Mouse (Mus musculus) kidney, postnatal 0 days (tissue): ENCODE measurements around the gene Hsh2d. TPM values are rescaled to one million over a fixed set of nuclear protein-coding genes. Genes with fewer than 3 reads are reported as not detected.

Source experiments
- ATAC-seq: fragments of 200-750 bp; cut with Nextera tagmentation; replicated peaks from 2 replicates; pipeline ENCODE4 v1.8.0; 2017; ENCODE audit warnings: low read depth, moderate number of reproducible peaks, moderate TSS enrichment, moderate library complexity; ENCODE audit not compliant: low FRiP score
- DNase-seq: peaks from one replicate; pipeline ENCODE4 v3.0.0-alpha.2; 2016; ENCODE audit warnings: low spot score
- H3K27ac ChIP-seq: fragments of 300-500 bp; sonication (generic); 2 replicates; pipeline ENCODE4 v1.5.1; 2014; ENCODE audit warnings: mild to moderate bottlenecking
- H3K27me3 ChIP-seq: fragments of 300-500 bp; sonication (generic); 2 replicates; pipeline ENCODE4 v1.6.1; 2014; ENCODE audit warnings: low read length, mixed read lengths; ENCODE audit not compliant: insufficient read depth
- H3K36me3 ChIP-seq: fragments of 300-500 bp; sonication (generic); 2 replicates; pipeline ENCODE4 v1.6.1; 2014; ENCODE audit warnings: low read length, mixed read lengths; ENCODE audit not compliant: insufficient read depth
- H3K4me1 ChIP-seq: fragments of 300-500 bp; sonication (generic); replicated peaks from 2 replicates; pipeline ENCODE4 v1.6.1; 2014; ENCODE audit warnings: antibody characterized with exemption, low read length, mixed read lengths; ENCODE audit not compliant: insufficient read depth
- H3K4me2 ChIP-seq: fragments of 300-500 bp; sonication (generic); 2 replicates; pipeline ENCODE4 v1.6.1; 2014; ENCODE audit warnings: mild to moderate bottlenecking, low read length, moderate library complexity, mixed read lengths
- H3K4me3 ChIP-seq: fragments of 300-500 bp; sonication (generic); replicated peaks from 2 replicates; pipeline ENCODE4 v1.5.1; 2014; ENCODE audit warnings: low read depth, low read length
- H3K9ac ChIP-seq: fragments of 300-500 bp; sonication (generic); 2 replicates; pipeline ENCODE4 v1.6.1; 2014; ENCODE audit warnings: low read depth, low read length
- H3K9me3 ChIP-seq: fragments of 300-500 bp; sonication (generic); replicated peaks from 2 replicates; pipeline ENCODE4 v1.6.1; 2016; ENCODE audit warnings: low read length, inconsistent platforms, mixed read lengths
- CTCF ChIP-seq: IDR thresholded peaks from 2 replicates; pipeline ENCODE4 v1.5.1; 2016; ENCODE audit warnings: antibody characterized with exemption, low read depth, mild to moderate bottlenecking, moderate library complexity
- WGBS: fragments of 180-500 bp; shearing (Covaris S2); extraction: QIAGEN DNeasy Blood & Tissue Kit; methylation state at CpG from one replicate; pipeline ENCODE4 v1.1.7; 2014; 5-methylcytosine and 5-hydroxymethylcytosine counted together
- polyA plus RNA-seq: library from polyadenylated mRNA; unstranded; fragments of >200 nt; fragmentation: Nextera tagmentation; extraction: Ambion mirVana; gene quantifications from 2 replicates; pipeline ENCODE4 v1.2.1, GENCODE M21; 2015

Gene Hsh2d
- polyA plus RNA-seq, 1 experiment from 2014 or later, result 0.24 TPM

GRCm38 (mm10) chr8:72210222-72210621 is 20.8 kb downstream of the Hsh2d start:
- no peak for ATAC-seq
- 77% methylated on average over 4 of the region's 4 CpGs for WGBS
- H3K4me1 ChIP-seq, result no peaks in the 10 kb centered on the region
- no peaks in the 10 kb centered on the region for H3K27me3 ChIP-seq
- DNase-seq, result no peak
- no peak overlapping the region for H3K9ac ChIP-seq
- no peak overlapping the region for H3K27ac ChIP-seq
- H3K36me3 ChIP-seq, result no peaks in the 10 kb centered on the region
- no peaks in the 10 kb centered on the region for H3K9me3 ChIP-seq
- no peak overlapping the region for H3K4me3 ChIP-seq
- TF ChIP-seq CTCF, result no peak
- H3K4me2 ChIP-seq, result no peak overlapping the region

- ATAC-seq, result no peak
- 72% methylated on average over 2 of the region's 2 CpGs for WGBS
These were observed 21.3 kb downstream of the Hsh2d start for GRCm38 (mm10) chr8:72210710-72211109.

GRCm38 (mm10) chr8:72211846-72212245 is 22.4 kb downstream of the Hsh2d start:
- TF ChIP-seq CTCF, result no peak
- H3K9ac ChIP-seq, result no peak overlapping the region

More at GRCm38 (mm10) chr8:72210710-72211109, 21.3 kb downstream of the Hsh2d start:
- H3K4me3 ChIP-seq, result no peak overlapping the region
- H3K27me3 ChIP-seq, result no peaks in the 10 kb centered on the region
- H3K9me3 ChIP-seq, result no peaks in the 10 kb centered on the region
- no peak overlapping the region for H3K9ac ChIP-seq
- no peak for DNase-seq
- no peak overlapping the region for H3K27ac ChIP-seq
- H3K4me2 ChIP-seq, result no peak overlapping the region
- no peaks in the 10 kb centered on the region for H3K36me3 ChIP-seq
- H3K4me1 ChIP-seq, result no peaks in the 10 kb centered on the region
- TF ChIP-seq CTCF, result no peak

GRCm38 (mm10) chr8:72212751-72213150 is 23.3 kb downstream of the Hsh2d start, which contains the start of gene Cib3:
Cib3 (minus strand) TSS chr8:72212837.
- no peaks in the 10 kb centered on the region for H3K4me1 ChIP-seq
- no peak within 1 kb of the TSS for H3K27ac ChIP-seq
- H3K27me3 ChIP-seq, result no peaks in the 10 kb centered on the region
- ATAC-seq (no peak), DNase-seq (no peak)
- 37% methylated on average over 4 of the region's 4 CpGs for WGBS
- H3K36me3 ChIP-seq, result no peaks in the 10 kb centered on the region
- H3K4me2 ChIP-seq, result no peak within 1 kb of the TSS
- TF ChIP-seq CTCF, result no peak
- no peak within 1 kb of the TSS for H3K9ac ChIP-seq
- H3K9me3 ChIP-seq, result no peaks in the 10 kb centered on the region
- no peak within 1 kb of the TSS for H3K4me3 ChIP-seq

More at GRCm38 (mm10) chr8:72211846-72212245, 22.4 kb downstream of the Hsh2d start:
- Histone ChIP-seq H3K4me2 (no peak overlapping the region), H3K36me3 (no peaks in the 10 kb centered on the region), H3K4me3 (no peak overlapping the region), H3K27me3 (no peaks in the 10 kb centered on the region), H3K4me1 (no peaks in the 10 kb centered on the region), H3K9me3 (no peaks in the 10 kb centered on the region), H3K27ac (no peak overlapping the region)
- 88% methylated on average over 1 of the region's 1 CpGs for WGBS
- ATAC-seq, result no peak
- DNase-seq, result no peak

DNA sequence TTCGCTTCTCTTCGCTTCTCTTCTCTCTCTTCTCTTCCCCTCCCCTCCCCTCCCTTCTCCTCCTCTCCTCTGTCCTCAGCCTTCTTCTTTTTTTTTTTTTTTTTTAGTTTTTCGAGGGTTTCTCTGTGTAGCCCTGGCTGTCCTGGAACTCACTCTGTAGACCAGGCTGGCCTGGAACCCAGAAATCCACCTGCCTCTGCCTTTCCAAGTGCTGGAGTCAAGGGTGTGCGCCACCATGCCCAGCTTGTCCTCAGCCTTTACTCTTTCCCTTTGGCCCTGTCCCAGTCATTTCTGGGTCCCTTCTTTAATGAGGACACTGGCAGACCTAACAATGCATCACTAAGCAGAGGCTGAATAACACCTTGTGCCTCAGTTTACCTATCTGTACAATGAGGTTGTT is 24.1 kb downstream of the Hsh2d start, which contains the start of gene Gm11034:
Gm11034 (minus strand) TSS at position 101 of the 400 bp plus-strand sequence.
- H3K9me3 ChIP-seq, result no peaks in the 10 kb centered on the region
- H3K9ac ChIP-seq, result no peak within 1 kb of the TSS
- no peak within 1 kb of the TSS for H3K4me2 ChIP-seq
- WGBS, result 76% methylated on average over 4 of the region's 4 CpGs
- H3K27ac ChIP-seq, result no peak within 1 kb of the TSS
- H3K27me3 ChIP-seq, result no peaks in the 10 kb centered on the region
- ATAC-seq (no peak), DNase-seq (no peak)
- H3K36me3 ChIP-seq, result no peaks in the 10 kb centered on the region
- no peak for TF ChIP-seq CTCF
- H3K4me3 ChIP-seq, result no peak within 1 kb of the TSS
- no peaks in the 10 kb centered on the region for H3K4me1 ChIP-seq

DNA sequence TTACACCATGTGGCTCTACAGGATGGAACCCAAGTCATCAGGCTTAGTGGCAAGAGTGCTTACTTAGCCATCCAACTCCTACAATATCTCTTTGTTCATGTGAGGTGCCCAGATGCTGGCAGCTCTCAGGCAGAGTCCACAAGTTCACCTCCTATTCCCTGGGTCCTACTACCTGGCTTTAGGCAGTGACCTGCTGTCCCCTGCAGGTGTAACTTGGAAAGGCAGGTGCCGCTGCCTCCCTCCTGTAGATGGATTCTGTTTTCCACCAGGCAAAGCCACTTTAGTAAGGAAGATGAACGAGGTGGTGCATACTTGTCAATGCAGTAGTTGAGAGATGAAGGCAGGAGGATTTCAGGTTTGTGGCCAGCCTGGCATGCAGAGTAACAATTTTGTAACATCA is 25.6 kb downstream of the Hsh2d start:
- DNase-seq (peak; percentile 11), ATAC-seq (no peak)
- no peak overlapping the region for H3K9ac ChIP-seq
- H3K9me3 ChIP-seq, result no peaks in the 10 kb centered on the region
- H3K27ac ChIP-seq, result no peak overlapping the region
- H3K4me2 ChIP-seq, result no peak overlapping the region
- no peaks in the 10 kb centered on the region for H3K36me3 ChIP-seq
- TF ChIP-seq CTCF, result peak; percentile 60; the same call in 1 of the 2 replicates
- H3K27me3 ChIP-seq, result no peaks in the 10 kb centered on the region
- no peaks in the 10 kb centered on the region for H3K4me1 ChIP-seq
- H3K4me3 ChIP-seq, result no peak overlapping the region
- 30% methylated on average over 2 of the region's 2 CpGs for WGBS

DNA sequence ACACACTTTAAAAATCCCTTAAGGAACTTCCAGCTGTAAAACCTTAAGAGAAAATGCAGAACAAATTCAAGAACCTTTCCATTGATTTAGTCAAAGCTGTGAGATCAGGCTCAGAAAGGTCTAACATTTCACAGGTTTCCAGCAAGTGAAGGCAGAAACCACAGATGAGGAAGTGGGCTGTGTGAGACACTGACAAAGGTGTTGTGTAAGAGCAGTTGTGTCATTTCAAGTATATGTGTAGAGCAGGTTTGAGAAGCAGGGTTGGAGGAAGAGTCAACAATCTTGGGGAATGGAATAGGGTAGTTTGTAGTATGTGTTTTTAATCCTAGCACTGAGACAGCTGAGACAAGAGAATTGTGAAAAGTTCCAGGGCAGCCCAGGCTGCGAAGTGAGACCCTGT is 26.4 kb downstream of the Hsh2d start:
- no peaks in the 10 kb centered on the region for H3K9me3 ChIP-seq

More for the DNA sequence above, 26.4 kb downstream of the Hsh2d start:
- H3K4me2 ChIP-seq, result no peak overlapping the region
- H3K27ac ChIP-seq, result no peak overlapping the region
- no peaks in the 10 kb centered on the region for H3K36me3 ChIP-seq
- H3K4me1 ChIP-seq, result no peaks in the 10 kb centered on the region
- no peak overlapping the region for H3K9ac ChIP-seq
- no peak overlapping the region for H3K4me3 ChIP-seq
- DNase-seq (no peak), ATAC-seq (no peak)
- no peaks in the 10 kb centered on the region for H3K27me3 ChIP-seq
- TF ChIP-seq CTCF, result no peak
- WGBS, result 32% methylated on average over 1 of the region's 1 CpGs
